Mouse (Mus musculus) MEL (cell line): Measurements from ENCODE around the gene Gm49383.

Experiments used
- CHD1 ChIP-seq: IDR thresholded peaks from 2 replicates; pipeline ENCODE4 v1.6.1; 2012; ENCODE audit warnings: low read depth, mild to moderate bottlenecking, inconsistent platforms, low read length, improper control_type of control experiment
- CTCF ChIP-seq, 3 experiments: IDR thresholded peaks in 2 of 3; conservative IDR thresholded peaks in 1 of 3; 2 replicates each; pipeline ENCODE4 v1.5.1; 2011 to 2012; ENCODE audit warnings: low read length in 3 of 3, low read depth in 2 of 3, mild to moderate bottlenecking in 2 of 3, improper control_type of control experiment in 1 of 3, inconsistent platforms in 1 of 3, mixed read lengths in 1 of 3, moderate library complexity in 1 of 3; ENCODE audit not compliant: control insufficient read depth in 1 of 3, insufficient read depth in 1 of 3, poor library complexity in 1 of 3, severe bottlenecking in 1 of 3
- GATA1 ChIP-seq: IDR thresholded peaks from 2 replicates; pipeline ENCODE4 v1.6.1; 2011; ENCODE audit warnings: low read depth, low read length, improper control_type of control experiment
- HCFC1 ChIP-seq: IDR thresholded peaks from 2 replicates; pipeline ENCODE4 v1.6.1; 2012; ENCODE audit warnings: low read depth, mild to moderate bottlenecking, inconsistent platforms, low read length, improper control_type of control experiment, moderate library complexity
- JUND ChIP-seq: IDR thresholded peaks from 2 replicates; pipeline ENCODE4 v1.6.1; 2011; ENCODE audit warnings: low read depth, mild to moderate bottlenecking, improper control_type of control experiment, low read length
- MAFK ChIP-seq: IDR thresholded peaks from 2 replicates; pipeline ENCODE4 v1.6.1; 2011; ENCODE audit warnings: low read depth, mild to moderate bottlenecking, low read length, improper control_type of control experiment, borderline replicate concordance
- NELFE ChIP-seq: IDR thresholded peaks from 2 replicates; pipeline ENCODE4 v1.6.1; 2011; ENCODE audit warnings: low read depth, low read length, improper control_type of control experiment
- RAD21 ChIP-seq: IDR thresholded peaks from 2 replicates; pipeline ENCODE4 v1.6.1; 2011; ENCODE audit warnings: mild to moderate bottlenecking, low read depth, low read length, improper control_type of control experiment
- TAL1 ChIP-seq: IDR thresholded peaks from 2 replicates; pipeline ENCODE4 v1.6.1; 2012; ENCODE audit warnings: mild to moderate bottlenecking, inconsistent platforms, low read length, moderate library complexity, mixed read lengths
- USF1 ChIP-seq: IDR thresholded peaks from 2 replicates; pipeline ENCODE4 v1.6.1; 2014; ENCODE audit warnings: low read depth, mild to moderate bottlenecking, inconsistent platforms, low read length, improper control_type of control experiment, moderate library complexity
- ZMIZ1 ChIP-seq: IDR thresholded peaks from 2 replicates; pipeline ENCODE4 v1.6.1; 2012; ENCODE audit warnings: low read depth, mild to moderate bottlenecking, inconsistent platforms, low read length, improper control_type of control experiment, moderate library complexity

GRCm38 (mm10) chr12:69164904-69165303 is 32.0 kb downstream of the Gm49383 start:
- TF ChIP-seq MAFK (no peak), ZMIZ1 (no peak), CTCF (IDR thresholded peaks at IDR 0.05 in 2 of 3, conservative IDR thresholded peaks at IDR 0.05 in 1 of 3; ENCODE audit: control insufficient read depth in 1 of 3, insufficient read depth in 1 of 3, low read depth in 2 of 3, low read length in 3 of 3, poor library complexity in 1 of 3, severe bottlenecking in 1 of 3) (peak in 2 of 3 experiments; percentile 15 to 24; a peak in 2 of 6 replicates), TAL1 (0 out of 2 replicates have a peak, but pooled peaks have one; percentile 26), HCFC1 (no peak), CHD1 (no peak), USF1 (no peak), GATA1 (peak; percentile 81), JUND (no peak), NELFE (no peak), RAD21 (peak; percentile 3)
